Mouse (Mus musculus): ENCODE measurements around the gene Pik3r1. TPM values are rescaled to one million over a fixed set of nuclear protein-coding genes. Genes with fewer than 3 reads are reported as not detected.

The Pik3r1 gene
- polyA plus RNA-seq, 1 experiment from 2014 or later: 51.3 TPM

DNA sequence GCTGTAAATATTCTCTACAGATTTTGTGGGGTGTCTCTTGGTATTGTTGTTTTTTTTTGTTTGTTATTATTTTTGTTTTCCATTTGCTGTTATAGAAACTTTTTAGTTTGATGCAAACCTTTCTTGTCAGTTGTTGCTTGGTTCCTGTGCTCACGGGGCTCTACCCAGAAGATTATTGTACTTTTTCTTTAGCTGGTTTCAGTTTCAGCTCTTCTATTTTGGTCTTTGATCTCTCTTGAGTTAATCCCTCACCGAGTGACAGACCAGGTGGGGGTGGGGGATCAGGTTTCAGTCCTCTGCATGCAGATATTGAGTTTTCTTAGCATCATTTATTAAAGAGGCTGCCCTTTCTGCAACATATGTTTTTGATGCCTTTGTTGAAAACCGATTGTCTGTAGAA lies 99.2 kb downstream of the Pik3r1 start:
- Histone ChIP-seq H3K4me3 (ENCODE audit: low read length) (no peak overlapping the region), H3K9ac (ENCODE audit: low read depth, low read length) (no peak overlapping the region), H3K4me1 (ENCODE audit: control insufficient read depth, insufficient read depth, low read depth, low read length) (no peaks in the 10 kb centered on the region), H3K27ac (ENCODE audit: low read depth, low read length) (no peak overlapping the region), H3K27me3 (replicated peaks; ENCODE audit: control insufficient read depth, insufficient read depth, low read length) (no peaks in the 10 kb centered on the region), H3K9me3 (ENCODE audit: control insufficient read depth, low read length) (peaks cover 4% of the 10 kb centered on the region; the same call in 1 of the 2 replicates), H3K4me2 (ENCODE audit: low read length) (no peak overlapping the region), H3K36me3 (ENCODE audit: control insufficient read depth, insufficient read depth, low read length) (no peaks in the 10 kb centered on the region)
- ATAC-seq: no peak
- 61% methylated on average over 3 of the region's 3 CpGs for WGBS

DNA sequence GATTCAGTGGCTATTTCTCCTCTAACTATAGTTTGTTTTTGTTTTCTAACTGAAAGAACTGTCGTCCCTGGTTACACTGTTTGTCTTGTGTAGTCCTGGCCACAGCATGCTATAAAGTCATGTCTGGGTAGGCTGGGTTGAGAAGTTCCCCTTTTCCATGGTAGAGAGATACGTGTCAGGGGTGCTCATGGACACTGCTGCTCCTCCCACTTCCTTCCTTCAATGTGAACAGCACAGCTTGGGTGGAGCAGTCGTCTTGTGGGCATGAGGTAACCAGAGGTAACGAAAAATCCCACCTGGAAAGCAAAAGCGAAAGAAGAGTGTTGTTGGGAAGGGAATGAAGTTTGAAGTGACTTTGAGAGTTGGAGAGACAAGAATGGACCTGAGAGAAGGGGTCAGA lies 104.0 kb downstream of the Pik3r1 start:
- Histone ChIP-seq H3K4me2 (ENCODE audit: low read length) (no peak overlapping the region), H3K27ac (ENCODE audit: low read depth, low read length) (no peak overlapping the region), H3K9ac (ENCODE audit: low read depth, low read length) (no peak overlapping the region), H3K4me1 (ENCODE audit: control insufficient read depth, insufficient read depth, low read depth, low read length) (no peaks in the 10 kb centered on the region), H3K4me3 (ENCODE audit: low read length) (no peak overlapping the region), H3K27me3 (replicated peaks; ENCODE audit: control insufficient read depth, insufficient read depth, low read length) (no peaks in the 10 kb centered on the region), H3K36me3 (ENCODE audit: control insufficient read depth, insufficient read depth, low read length) (no peaks in the 10 kb centered on the region), H3K9me3 (ENCODE audit: control insufficient read depth, low read length) (peaks cover 4% of the 10 kb centered on the region; the same call in 1 of the 2 replicates)
- ATAC-seq: no peak
- WGBS: 87% methylated on average over 5 of the region's 5 CpGs

DNA sequence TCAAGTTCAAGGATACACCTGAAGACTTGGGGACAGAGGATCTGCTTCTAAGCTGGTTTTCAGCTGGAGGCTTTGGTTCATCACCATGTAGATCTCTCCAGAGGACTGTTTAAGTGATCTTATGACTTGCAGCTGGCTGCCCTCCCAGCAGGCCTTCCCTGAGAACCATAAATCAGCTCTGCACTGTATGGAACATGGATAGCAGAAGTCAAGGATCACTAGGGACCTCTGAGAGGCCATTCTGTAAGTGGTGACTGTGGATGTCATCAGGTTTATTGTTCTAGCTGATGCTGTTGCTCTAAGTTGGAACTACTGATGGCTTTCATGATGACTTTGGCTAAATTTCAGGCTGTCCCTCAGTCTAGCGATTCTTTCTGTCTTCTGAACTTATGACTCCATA lies 105.1 kb downstream of the Pik3r1 start:
- ATAC-seq: no peak

DNA sequence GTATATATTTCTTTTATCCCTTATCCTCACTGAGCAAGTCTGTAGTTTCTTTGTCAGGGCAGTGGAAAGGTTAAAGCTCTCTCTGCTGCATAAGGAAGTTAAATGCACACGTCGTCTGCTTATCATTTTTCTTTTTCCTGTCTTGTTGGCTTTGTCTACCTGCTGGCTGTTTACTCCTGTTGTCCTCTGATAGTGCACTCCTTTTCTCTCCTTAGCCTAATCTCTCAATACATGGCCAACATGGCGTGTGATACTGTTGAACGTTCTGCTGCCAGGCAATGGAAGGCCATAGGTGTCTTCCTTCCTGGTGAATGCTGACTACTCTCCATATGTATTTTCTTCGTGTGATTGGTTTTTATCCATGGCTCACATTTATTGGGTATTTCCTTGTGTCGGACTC lies 106.5 kb downstream of the Pik3r1 start:
- H3K4me1 ChIP-seq (ENCODE audit: control insufficient read depth, insufficient read depth, low read depth, low read length): no peaks in the 10 kb centered on the region

More for the DNA sequence above, 105.1 kb downstream of the Pik3r1 start:
- Histone ChIP-seq H3K9ac (ENCODE audit: low read depth, low read length) (no peak overlapping the region), H3K27me3 (replicated peaks; ENCODE audit: control insufficient read depth, insufficient read depth, low read length) (no peaks in the 10 kb centered on the region), H3K4me3 (ENCODE audit: low read length) (no peak overlapping the region), H3K9me3 (ENCODE audit: control insufficient read depth, low read length) (peaks cover under 1% of the 10 kb centered on the region; the same call in 1 of the 2 replicates), H3K27ac (ENCODE audit: low read depth, low read length) (no peak overlapping the region), H3K4me2 (ENCODE audit: low read length) (no peak overlapping the region), H3K4me1 (ENCODE audit: control insufficient read depth, insufficient read depth, low read depth, low read length) (no peaks in the 10 kb centered on the region), H3K36me3 (ENCODE audit: control insufficient read depth, insufficient read depth, low read length) (no peaks in the 10 kb centered on the region)
- 88% methylated on average over 1 of the region's 1 CpGs for WGBS

DNA sequence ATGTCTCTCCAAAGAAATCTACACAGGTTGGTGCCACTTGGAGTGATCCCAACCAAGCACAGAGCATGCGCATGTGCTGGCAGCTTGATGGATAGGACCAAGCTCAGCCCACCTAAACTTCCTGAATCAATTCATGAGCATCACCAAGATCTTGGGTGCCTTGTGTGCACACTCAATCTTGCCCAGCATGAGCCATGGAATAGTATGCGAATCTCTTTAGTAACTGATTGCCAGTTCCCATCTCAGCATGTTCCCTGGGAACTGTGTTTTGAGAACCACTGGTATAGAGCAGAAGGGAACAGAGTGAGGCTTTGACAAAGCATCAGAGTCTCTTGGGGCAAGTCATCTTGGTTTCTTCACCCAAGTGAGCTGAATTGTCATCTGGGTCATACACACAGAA lies 107.8 kb downstream of the Pik3r1 start:
- WGBS: 87% methylated on average over 2 of the region's 2 CpGs
- no peak for ATAC-seq

More for the DNA sequence above, 106.5 kb downstream of the Pik3r1 start:
- H3K27me3 ChIP-seq (replicated peaks; ENCODE audit: control insufficient read depth, insufficient read depth, low read length): no peaks in the 10 kb centered on the region
- H3K4me3 ChIP-seq (ENCODE audit: low read length): no peak overlapping the region
- no peaks in the 10 kb centered on the region for H3K36me3 ChIP-seq (ENCODE audit: control insufficient read depth, insufficient read depth, low read length)
- no peak overlapping the region for H3K27ac ChIP-seq (ENCODE audit: low read depth, low read length)
- no peak overlapping the region for H3K4me2 ChIP-seq (ENCODE audit: low read length)
- ATAC-seq: no peak
- no peak overlapping the region for H3K9ac ChIP-seq (ENCODE audit: low read depth, low read length)
- no peaks in the 10 kb centered on the region for H3K9me3 ChIP-seq (ENCODE audit: control insufficient read depth, low read length)
- WGBS: 90% methylated on average over 6 of the region's 6 CpGs

DNA sequence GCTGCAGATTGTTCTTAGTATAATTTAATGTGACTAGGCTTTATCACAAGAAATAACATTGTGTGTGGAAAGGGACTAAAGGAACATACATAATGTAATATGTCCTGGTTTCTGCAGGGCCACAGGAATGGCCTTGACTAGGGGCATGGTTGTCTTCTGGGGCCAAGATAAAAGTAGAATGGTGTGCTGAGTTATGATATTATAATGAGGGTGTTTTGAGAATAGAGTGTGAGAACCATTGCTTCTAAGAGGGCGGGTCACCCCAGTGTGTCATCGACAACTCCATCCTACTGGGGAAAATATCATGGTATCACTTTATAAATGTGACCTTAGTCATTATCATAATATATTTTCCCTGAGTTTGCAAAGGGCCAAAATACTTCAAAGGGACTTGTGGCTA lies 115.9 kb downstream of the Pik3r1 start:
- no peak overlapping the region for H3K4me2 ChIP-seq (ENCODE audit: low read length)
- no peak for ATAC-seq
- H3K27me3 ChIP-seq (replicated peaks; ENCODE audit: control insufficient read depth, insufficient read depth, low read length): no peaks in the 10 kb centered on the region
- no peaks in the 10 kb centered on the region for H3K36me3 ChIP-seq (ENCODE audit: control insufficient read depth, insufficient read depth, low read length)
- H3K27ac ChIP-seq (ENCODE audit: low read depth, low read length): no peak overlapping the region
- H3K4me3 ChIP-seq (ENCODE audit: low read length): no peak overlapping the region
- H3K9me3 ChIP-seq (ENCODE audit: control insufficient read depth, low read length): no peaks in the 10 kb centered on the region
- 94% methylated on average over 2 of the region's 2 CpGs for WGBS
- H3K4me1 ChIP-seq (ENCODE audit: control insufficient read depth, insufficient read depth, low read depth, low read length): no peaks in the 10 kb centered on the region
- H3K9ac ChIP-seq (ENCODE audit: low read depth, low read length): no peak overlapping the region

More for the DNA sequence above, 107.8 kb downstream of the Pik3r1 start:
- Histone ChIP-seq H3K9ac (ENCODE audit: low read depth, low read length) (no peak overlapping the region), H3K4me3 (ENCODE audit: low read length) (no peak overlapping the region), H3K27ac (ENCODE audit: low read depth, low read length) (no peak overlapping the region), H3K4me2 (ENCODE audit: low read length) (no peak overlapping the region), H3K4me1 (ENCODE audit: control insufficient read depth, insufficient read depth, low read depth, low read length) (no peaks in the 10 kb centered on the region), H3K36me3 (ENCODE audit: control insufficient read depth, insufficient read depth, low read length) (no peaks in the 10 kb centered on the region), H3K27me3 (replicated peaks; ENCODE audit: control insufficient read depth, insufficient read depth, low read length) (no peaks in the 10 kb centered on the region), H3K9me3 (ENCODE audit: control insufficient read depth, low read length) (no peaks in the 10 kb centered on the region)

DNA sequence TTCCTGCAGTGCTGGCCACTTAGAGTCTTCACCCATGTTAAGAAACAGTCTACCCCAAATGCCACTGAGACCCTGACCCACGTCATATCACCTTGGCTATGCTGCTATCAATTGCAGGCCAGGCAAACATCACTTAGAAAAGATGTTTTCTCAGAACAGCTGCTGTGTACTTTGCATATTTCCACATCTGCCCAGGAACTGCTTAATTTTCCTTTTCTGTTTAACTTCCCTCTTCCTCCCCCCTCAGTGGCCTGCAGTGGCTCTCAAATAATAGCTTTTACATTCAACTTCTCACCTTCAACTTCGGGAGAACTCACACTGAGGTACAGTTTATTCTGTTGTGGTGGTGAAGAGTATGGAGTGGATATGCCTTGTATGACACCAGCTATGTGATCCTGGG lies 126.4 kb downstream of the Pik3r1 start:
- ATAC-seq: no peak
- Histone ChIP-seq H3K27me3 (replicated peaks; ENCODE audit: control insufficient read depth, insufficient read depth, low read length) (no peaks in the 10 kb centered on the region), H3K27ac (ENCODE audit: low read depth, low read length) (no peak overlapping the region), H3K4me1 (ENCODE audit: control insufficient read depth, insufficient read depth, low read depth, low read length) (no peaks in the 10 kb centered on the region), H3K9ac (ENCODE audit: low read depth, low read length) (no peak overlapping the region), H3K4me2 (ENCODE audit: low read length) (no peak overlapping the region), H3K4me3 (ENCODE audit: low read length) (no peak overlapping the region), H3K36me3 (ENCODE audit: control insufficient read depth, insufficient read depth, low read length) (no peaks in the 10 kb centered on the region), H3K9me3 (ENCODE audit: control insufficient read depth, low read length) (no peaks in the 10 kb centered on the region)
- WGBS: 87% methylated on average over 2 of the region's 2 CpGs

DNA sequence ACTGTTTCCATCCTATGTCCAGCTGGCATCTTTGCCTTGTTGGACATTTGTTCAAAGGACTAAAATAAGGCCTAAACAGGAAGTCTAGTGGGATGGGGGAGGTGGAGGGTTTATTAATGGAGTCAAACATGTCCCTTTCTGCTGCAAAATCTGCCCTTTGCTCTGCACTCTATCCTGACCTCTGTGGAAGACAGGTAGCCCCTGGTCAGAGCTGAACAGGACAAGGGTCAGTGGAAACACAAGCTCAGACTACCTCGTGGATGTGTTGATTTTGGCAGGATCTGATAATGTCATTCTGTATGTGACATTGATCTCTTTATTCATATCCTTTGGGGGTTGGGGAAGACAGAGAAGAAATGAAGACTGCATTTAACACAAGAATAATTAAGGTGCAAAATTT lies 132.2 kb downstream of the Pik3r1 start:
- H3K4me2 ChIP-seq (ENCODE audit: low read length): no peak overlapping the region
- no peak overlapping the region for H3K4me3 ChIP-seq (ENCODE audit: low read length)
- H3K36me3 ChIP-seq (ENCODE audit: control insufficient read depth, insufficient read depth, low read length): no peaks in the 10 kb centered on the region
- no peaks in the 10 kb centered on the region for H3K27me3 ChIP-seq (replicated peaks; ENCODE audit: control insufficient read depth, insufficient read depth, low read length)
- WGBS: 59% methylated on average over 1 of the region's 1 CpGs
- ATAC-seq: no peak
- H3K9me3 ChIP-seq (ENCODE audit: control insufficient read depth, low read length): no peaks in the 10 kb centered on the region
- H3K27ac ChIP-seq (ENCODE audit: low read depth, low read length): no peak overlapping the region
- H3K9ac ChIP-seq (ENCODE audit: low read depth, low read length): no peak overlapping the region
- no peaks in the 10 kb centered on the region for H3K4me1 ChIP-seq (ENCODE audit: control insufficient read depth, insufficient read depth, low read depth, low read length)

DNA sequence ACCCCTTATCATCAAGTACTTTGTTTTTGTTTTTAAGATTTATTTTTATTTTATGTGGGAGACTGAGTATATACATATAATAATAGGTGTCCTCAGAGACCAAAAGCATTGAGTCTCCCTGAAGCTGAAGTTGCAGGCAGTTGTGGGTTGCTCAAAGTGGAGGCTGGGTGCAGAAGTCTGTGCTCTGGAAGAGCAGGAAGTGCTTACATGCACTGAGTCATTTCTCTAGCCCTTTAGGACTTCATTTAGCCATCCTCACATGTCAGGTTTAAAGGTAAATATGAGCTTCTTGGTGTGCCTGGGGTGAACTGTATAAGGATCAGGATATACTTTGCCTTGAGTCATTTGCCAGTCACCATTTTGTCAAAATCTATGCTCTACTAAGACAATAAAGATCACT lies 133.6 kb downstream of the Pik3r1 start:
- Histone ChIP-seq H3K27ac (ENCODE audit: low read depth, low read length) (no peak overlapping the region), H3K9ac (ENCODE audit: low read depth, low read length) (no peak overlapping the region), H3K4me2 (ENCODE audit: low read length) (no peak overlapping the region), H3K27me3 (replicated peaks; ENCODE audit: control insufficient read depth, insufficient read depth, low read length) (no peaks in the 10 kb centered on the region), H3K4me3 (ENCODE audit: low read length) (no peak overlapping the region), H3K36me3 (ENCODE audit: control insufficient read depth, insufficient read depth, low read length) (no peaks in the 10 kb centered on the region), H3K9me3 (ENCODE audit: control insufficient read depth, low read length) (no peaks in the 10 kb centered on the region), H3K4me1 (ENCODE audit: control insufficient read depth, insufficient read depth, low read depth, low read length) (no peaks in the 10 kb centered on the region)
- no peak for ATAC-seq

DNA sequence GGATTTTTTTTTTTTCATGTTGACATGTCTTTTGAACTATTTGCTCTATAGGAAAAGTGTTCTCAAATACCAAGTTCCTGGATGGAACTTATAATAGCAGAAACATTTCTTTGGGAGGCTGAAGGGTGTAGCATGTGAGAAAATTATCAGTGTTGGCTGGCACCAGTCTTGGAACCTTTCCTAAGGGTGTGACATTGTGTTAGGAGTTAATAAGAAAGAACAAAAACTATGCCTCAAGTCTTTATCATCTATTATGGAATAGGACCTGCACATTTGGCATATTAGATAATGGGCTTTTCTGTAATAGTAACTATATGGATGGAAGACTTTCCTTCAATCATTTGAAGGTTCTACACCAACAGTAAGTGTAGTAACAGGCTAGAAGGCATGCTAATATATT lies 134.4 kb downstream of the Pik3r1 start:
- no peaks in the 10 kb centered on the region for H3K4me1 ChIP-seq (ENCODE audit: control insufficient read depth, insufficient read depth, low read depth, low read length)
- no peaks in the 10 kb centered on the region for H3K27me3 ChIP-seq (replicated peaks; ENCODE audit: control insufficient read depth, insufficient read depth, low read length)
- H3K36me3 ChIP-seq (ENCODE audit: control insufficient read depth, insufficient read depth, low read length): no peaks in the 10 kb centered on the region
- no peak overlapping the region for H3K27ac ChIP-seq (ENCODE audit: low read depth, low read length)
- no peak overlapping the region for H3K4me2 ChIP-seq (ENCODE audit: low read length)
- no peak overlapping the region for H3K4me3 ChIP-seq (ENCODE audit: low read length)
- ATAC-seq: no peak
- no peak overlapping the region for H3K9ac ChIP-seq (ENCODE audit: low read depth, low read length)
- H3K9me3 ChIP-seq (ENCODE audit: control insufficient read depth, low read length): no peaks in the 10 kb centered on the region

All from hindbrain, embryonic 16.5 days (tissue).